Mouse (Mus musculus) spleen, adult 10 weeks (tissue): Measurements from ENCODE around the gene Sox9. TPM values are rescaled to one million over a fixed set of nuclear protein-coding genes. Genes with fewer than 3 reads are reported as not detected.

Source experiments
- polyA plus RNA-seq: library from polyadenylated mRNA; stranded (reverse); fragments of 350-450 nt; fragmentation: Illumina TruSeq; extraction: RNeasy Lipid Tissue Mini Kit (QIAGEN cat#74804); gene quantifications from one replicate; pipeline ENCODE4 v1.2.3, GENCODE M21; 2015; ENCODE audit warnings: low replicate concordance; ENCODE audit not compliant: insufficient read depth

Sox9 gene
- 0.40 TPM for polyA plus RNA-seq

GRCm38 (mm10) chr11:112781994-112782356 lies at the start of gene Sox9:
Gene Sox9 (plus strand): TSS chr11:112782224.

